ENCODE assay signal across 8 mouse cellular contexts in genomic region chr6:39810612-39811116, GRCm38 (mm10). TPM values are rescaled to one million over a fixed set of nuclear protein-coding genes. Genes with fewer than 3 reads are reported as not detected.
DNase-seq lines count a peak whose midpoint lies in the region; ATAC-seq and TF ChIP-seq lines count a peak whose summit lies in the region.

Mrps33 (minus strand) TSS chr6:39810988.

- H3K9me3 ChIP-seq in heart, embryonic 11.5 days (replicated peaks; ENCODE audit: control insufficient read depth, low read length): no peaks in the 10 kb centered on the region
- no peaks in the 10 kb centered on the region for H3K9me3 ChIP-seq in kidney, embryonic 16.5 days (ENCODE audit: low read length)

- peak; percentile 99 for DNase-seq in B cell, adult 2 months
- DNase-seq in brain, adult 2 months (ENCODE audit: low read depth, low spot score): peak; percentile 99
- peak; percentile 91 for DNase-seq in liver, adult 2 months (ENCODE audit: extremely low read depth, low read depth, low spot score)
- DNase-seq in splenic B cell, adult 2 months (ENCODE audit: low read depth, low spot score): peak; percentile 97

- peak within 1 kb of the TSS; percentile 69 for H3K4me2 ChIP-seq in heart, embryonic 11.5 days
- peak within 1 kb of the TSS; percentile 79 for H3K4me2 ChIP-seq in kidney, embryonic 16.5 days (replicated peaks; ENCODE audit: low read depth, low read length)
- peak within 1 kb of the TSS; percentile 92 for H3K4me2 ChIP-seq in myocyte (ENCODE audit: low read depth)

- 1% methylated on average over 40 of the region's 40 CpGs for WGBS in heart, embryonic 11.5 days (ENCODE audit: insufficient replicate concordance)
- WGBS in kidney, embryonic 16.5 days: 1% methylated on average over 38 of the region's 40 CpGs
- WGBS in liver, adult 2 months: under 1% methylated on average over 39 of the region's 40 CpGs

- H3K27me3 ChIP-seq in heart, embryonic 11.5 days (ENCODE audit: control insufficient read depth, insufficient read depth, low read length): no peaks in the 10 kb centered on the region
- H3K27me3 ChIP-seq in kidney, embryonic 16.5 days (ENCODE audit: insufficient read depth, low read length): no peaks in the 10 kb centered on the region
- no peaks in the 10 kb centered on the region for H3K27me3 ChIP-seq in liver, adult 2 months (ENCODE audit: control insufficient read depth, insufficient read depth, low read length)
- H3K27me3 ChIP-seq in myocyte (ENCODE audit: control insufficient read depth, insufficient read depth, insufficient read length): no peaks in the 10 kb centered on the region
- no peaks in the 10 kb centered on the region for H3K27me3 ChIP-seq in splenic B cell, adult 2 months (ENCODE audit: control insufficient read depth, insufficient read depth, low read length, poor library complexity, severe bottlenecking)

- H3K27ac ChIP-seq in heart, embryonic 11.5 days (ENCODE audit: low read depth, low read length): peak within 1 kb of the TSS; percentile 46; the same call in 1 of the 2 replicates
- peak within 1 kb of the TSS; percentile 63 for H3K27ac ChIP-seq in kidney, embryonic 16.5 days (ENCODE audit: low read length)
- H3K27ac ChIP-seq in liver, adult 2 months (replicated peaks; ENCODE audit: insufficient read depth, low read depth, low read length): peak within 1 kb of the TSS; percentile 92

- peak within 1 kb of the TSS; percentile 79 for H3K9ac ChIP-seq in heart, embryonic 11.5 days (ENCODE audit: low read depth, low read length)
- peak within 1 kb of the TSS; percentile 82 for H3K9ac ChIP-seq in kidney, embryonic 16.5 days (replicated peaks; ENCODE audit: low read length)
- H3K9ac ChIP-seq in liver, adult 2 months (ENCODE audit: low read depth, low read length): peak within 1 kb of the TSS; percentile 85

- H3K4me3 ChIP-seq in heart, embryonic 11.5 days (ENCODE audit: low read depth, low read length): peak within 1 kb of the TSS; percentile 74
- H3K4me3 ChIP-seq in kidney, embryonic 16.5 days (ENCODE audit: low read length): peak within 1 kb of the TSS; percentile 65
- H3K4me3 ChIP-seq in liver, adult 2 months (ENCODE audit: insufficient read depth, low read depth, low read length): peak within 1 kb of the TSS; percentile 89
- H3K4me3 ChIP-seq in myocyte: peak within 1 kb of the TSS; percentile 51

- TF ChIP-seq CTCF in liver, adult 2 months (IDR thresholded peaks at IDR 0.05; ENCODE audit: low read depth, low read length): peak; percentile 92

- H3K36me3 ChIP-seq in heart, embryonic 11.5 days (ENCODE audit: control insufficient read depth, insufficient read depth, low read length): no peaks in the 10 kb centered on the region
- no peaks in the 10 kb centered on the region for H3K36me3 ChIP-seq in kidney, embryonic 16.5 days (ENCODE audit: insufficient read depth, low read length)
- H3K36me3 ChIP-seq in liver, adult 2 months (ENCODE audit: control insufficient read depth, insufficient read depth, low read length): no peaks in the 10 kb centered on the region
- H3K36me3 ChIP-seq in myocyte (ENCODE audit: control insufficient read depth, insufficient read depth): no peaks in the 10 kb centered on the region
- H3K36me3 ChIP-seq in splenic B cell, adult 2 months (ENCODE audit: control insufficient read depth, insufficient read depth, low read length, poor library complexity, severe bottlenecking): no peaks in the 10 kb centered on the region

- H3ac ChIP-seq in myocyte (ENCODE audit: control insufficient read depth, insufficient read length): no peak within 1 kb of the TSS

- peak; percentile 74; the same call in 1 of the 2 replicates for TF ChIP-seq POLR2A in liver, adult 2 months (IDR thresholded peaks at IDR 0.05; ENCODE audit: extremely low read depth, insufficient read depth, low read length)
- peak; percentile 81 for TF ChIP-seq POLR2A in myocyte (IDR thresholded peaks at IDR 0.05; ENCODE audit: insufficient read length, low read depth)

- H3K4me1 ChIP-seq in heart, embryonic 11.5 days (ENCODE audit: control insufficient read depth, insufficient read depth, low read length): no peaks in the 10 kb centered on the region
- H3K4me1 ChIP-seq in kidney, embryonic 16.5 days (ENCODE audit: insufficient read depth, low read length): peaks cover 7% of the 10 kb centered on the region; the same call in 1 of the 2 replicates
- H3K4me1 ChIP-seq in liver, adult 2 months (ENCODE audit: control insufficient read depth, insufficient read depth, low read length): peaks cover 3% of the 10 kb centered on the region; the same call in 1 of the 2 replicates

- H3K79me2 ChIP-seq in liver, adult 2 months (ENCODE audit: control insufficient read depth, insufficient read depth, low read length): no peaks in the 10 kb centered on the region; the same call in 1 of the 2 replicates
- H3K79me2 ChIP-seq in myocyte (ENCODE audit: control insufficient read depth, insufficient read depth): peaks cover 21% of the 10 kb centered on the region

- ATAC-seq in erythroblast, adult 5-6 weeks (replicated peaks; ENCODE audit: low FRiP score, poor library complexity, severe bottlenecking): peak; percentile 100
- peak; percentile 96 for ATAC-seq in heart, embryonic 11.5 days (replicated peaks; ENCODE audit: insufficient number of reproducible peaks, low FRiP score, low TSS enrichment)
- peak; percentile 99 for ATAC-seq in kidney, embryonic 16.5 days (ENCODE audit: low FRiP score, low TSS enrichment)

TF ChIP-seq in myocyte, 11 proteins besides CTCF, POLR2A, EP300 and RAD21:
- peak; percentile 69 for TF ChIP-seq POLR2AphosphoS2 (IDR thresholded peaks at IDR 0.05; ENCODE audit: insufficient read length, low read depth)
- peak in 1 of 3 experiments; percentile 15 for TF ChIP-seq MYOD1 (IDR thresholded peaks at IDR 0.05; ENCODE audit: control insufficient read depth in 1 of 3, insufficient read length in 2 of 3, low read depth in 2 of 3)
- TF ChIP-seq TCF12 (IDR thresholded peaks at IDR 0.05; ENCODE audit: insufficient read depth, poor library complexity, severe bottlenecking): no peak
- no peak for TF ChIP-seq REST (IDR thresholded peaks at IDR 0.05; ENCODE audit: insufficient read depth, insufficient read length)
- TF ChIP-seq E2F4 (IDR thresholded peaks at IDR 0.05; ENCODE audit: insufficient read depth): peak; percentile 21
- TF ChIP-seq SRF (IDR thresholded peaks at IDR 0.05; ENCODE audit: control insufficient read depth, insufficient read length, low read depth): no peak

RNA-seq across cellular contexts. Expression of gene Mrps33, which starts in this region (rescaled TPM):
- total RNA-seq in erythroblast, adult 5-6 weeks (2015; ENCODE audit: low replicate concordance): 19.4 and 30.2 TPM in 2 replicates
- total RNA-seq in erythroblast, adult 5-6 weeks (2017; ENCODE audit: low replicate concordance): 7.8 and 18.7 TPM in 2 replicates
- polyA plus RNA-seq in heart, embryonic 11.5 days (2014; fragmentation: Nextera tagmentation; extraction: Ambion mirVana): 215 and 220 TPM in 2 replicates
- 158 and 166 TPM in 2 replicates for polyA plus RNA-seq in kidney, embryonic 16.5 days (2015; fragmentation: Nextera tagmentation; extraction: Ambion mirVana)
- 137 and 210 TPM in 2 replicates for total RNA-seq in liver, adult 2 months (2014; rRNA removed)
- polyA plus RNA-seq in liver, adult 2 months (2012; rRNA removed): 38.4 and 43.0 TPM in 2 replicates
- polyA plus RNA-seq in myocyte (2012; fragmentation: generic; extraction: Trizol): 113 TPM

Comparison
In these comparisons a context has a peak if more than half of its experiments do, and no peak if none do; other contexts are left out.
1. Peak in every context shown above with its lines: DNase-seq, ATAC-seq, H3K4me3 ChIP-seq and H3K27ac ChIP-seq.